37 mouse cellular contexts compared by ENCODE assay signal in the genomic region with DNA sequence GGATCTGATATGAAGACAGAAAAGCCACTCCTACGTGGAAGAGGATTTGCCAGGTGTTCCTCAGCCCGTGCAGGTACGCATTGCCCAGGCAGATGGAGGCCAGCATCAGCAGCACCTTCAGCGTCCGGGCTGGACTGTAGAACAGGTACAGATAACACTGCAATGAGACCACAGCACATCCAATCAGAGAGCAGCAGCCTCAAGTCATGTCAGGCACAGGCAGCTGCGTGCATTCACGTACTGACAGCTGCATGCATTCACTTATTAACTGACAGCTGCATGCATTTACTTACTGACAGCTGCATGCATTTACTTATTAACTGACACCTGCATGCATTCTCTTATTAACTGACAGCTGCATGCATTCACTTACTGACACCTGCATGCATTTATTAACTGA. TPM values are rescaled to one million over a fixed set of nuclear protein-coding genes. Genes with fewer than 3 reads are reported as not detected.
"Had no signal": no experiment of that assay in that cellular context is flagged by ENCODE, and none has a peak within 500 bp of the region (broad histone marks: within the 10 kb centered on the region; RNA-seq: fewer than 3 reads in every experiment).

No protein-coding gene starts in this region.

- H3K27ac ChIP-seq: left cerebral cortex, adult 2 months; limb, embryonic 10.5 days; limb, embryonic 12.5 days; limb, embryonic 13.5 days; limb, embryonic 15.5 days; liver, embryonic 12.5 days; liver, embryonic 13.5 days; liver, embryonic 14.5 days; liver, embryonic 15.5 days; lung, embryonic 15.5 days; macrophage; midbrain, embryonic 10.5 days; midbrain, embryonic 12.5 days; midbrain, embryonic 13.5 days; midbrain, embryonic 15.5 days; neural tube, embryonic 12.5 days had no signal

- H3K4me3 ChIP-seq: left cerebral cortex, adult 2 months; limb, embryonic 10.5 days; limb, embryonic 12.5 days; limb, embryonic 13.5 days; limb, embryonic 15.5 days; liver, embryonic 12.5 days; liver, embryonic 13.5 days; liver, embryonic 15.5 days; lung, embryonic 15.5 days; midbrain, embryonic 10.5 days; midbrain, embryonic 12.5 days; midbrain, embryonic 13.5 days; midbrain, embryonic 15.5 days; neural tube, embryonic 12.5 days had no signal

- H3K9me3 ChIP-seq: limb, embryonic 10.5 days; limb, embryonic 12.5 days; limb, embryonic 13.5 days; limb, embryonic 15.5 days; liver, embryonic 12.5 days; liver, embryonic 13.5 days; liver, embryonic 15.5 days; lung, embryonic 15.5 days; midbrain, embryonic 10.5 days; midbrain, embryonic 12.5 days; midbrain, embryonic 13.5 days; midbrain, embryonic 15.5 days; neural tube, embryonic 12.5 days had no signal

- H3K9ac ChIP-seq: limb, embryonic 12.5 days; limb, embryonic 13.5 days; limb, embryonic 15.5 days; liver, embryonic 12.5 days; liver, embryonic 13.5 days; liver, embryonic 14.5 days; liver, embryonic 15.5 days; liver, postnatal 0 days; lung, embryonic 14.5 days; lung, embryonic 15.5 days; midbrain, embryonic 12.5 days; midbrain, embryonic 13.5 days; midbrain, embryonic 15.5 days; neural tube, embryonic 12.5 days had no signal

- H3K27me3 ChIP-seq: limb, embryonic 13.5 days; limb, embryonic 15.5 days; liver, embryonic 12.5 days; liver, embryonic 13.5 days; liver, embryonic 15.5 days; lung, embryonic 15.5 days; midbrain, embryonic 12.5 days; midbrain, embryonic 13.5 days; midbrain, embryonic 15.5 days; neural tube, embryonic 12.5 days had no signal

- H3K4me2 ChIP-seq: limb, embryonic 12.5 days; limb, embryonic 13.5 days; limb, embryonic 15.5 days; liver, embryonic 11.5 days; liver, embryonic 12.5 days; liver, embryonic 13.5 days; liver, embryonic 15.5 days; lung, embryonic 14.5 days; lung, embryonic 15.5 days; midbrain, embryonic 12.5 days; midbrain, embryonic 13.5 days; midbrain, embryonic 15.5 days; neural tube, embryonic 12.5 days had no signal

- DNase-seq: left cerebral cortex, postnatal 4 days; liver; liver, embryonic 13.5 days; liver, postnatal 0 days; lung, adult 18-20 months; lung, adult 2 months; lung, embryonic 14.5 days; lung, postnatal 10 days; lung, postnatal 14 days; lung, postnatal 36 days; lung, postnatal 4 days; midbrain, embryonic 14.5 days had no signal

- ATAC-seq: liver, embryonic 12.5 days; liver, postnatal 0 days; lung, postnatal 0 days; midbrain, embryonic 13.5 days; midbrain, embryonic 15.5 days had no signal

- H3K4me1 ChIP-seq: limb, embryonic 13.5 days; liver, embryonic 12.5 days; liver, embryonic 13.5 days; liver, embryonic 15.5 days; lung, embryonic 15.5 days had no signal

RNA-seq across cellular contexts. Expression of a gene that starts 42.2 kb away (rescaled TPM):
- total RNA-seq: megakaryocyte-erythroid progenitor cell, adult 5-6 weeks had no signal

RNA-seq across cellular contexts. Expression of a gene that starts 42.8 kb away (rescaled TPM):
- total RNA-seq: liver, adult 2 months; megakaryocyte progenitor cell, adult 5-6 weeks; megakaryocyte-erythroid progenitor cell, adult 5-6 weeks; midbrain, postnatal 0 days; monocyte, adult 5-6 weeks had no signal
- polyA plus RNA-seq: limb, embryonic 10.5 days; limb, embryonic 11.5 days; limb, embryonic 12.5 days; liver, adult 2 months; liver, embryonic 11.5 days; liver, embryonic 15.5 days; lung, embryonic 14.5 days; lung, embryonic 15.5 days; lung, embryonic 16.5 days; lung, postnatal 0 days; midbrain, embryonic 10.5 days; midbrain, embryonic 12.5 days; midbrain, embryonic 14.5 days; midbrain, postnatal 0 days; neural tube, embryonic 11.5 days; neural tube, embryonic 12.5 days had no signal
